Mouse (Mus musculus) bone marrow, adult 2 months (tissue): ENCODE results near the gene Gata2. TPM values are rescaled to one million over a fixed set of nuclear protein-coding genes. Genes with fewer than 3 reads are reported as not detected.

Experiments
- H3K27ac ChIP-seq: fragments of 200-500 bp; 2 replicates; pipeline ENCODE4 v1.5.1; 2012; ENCODE audit warnings: low read depth, mild to moderate bottlenecking, control low read depth, inconsistent platforms, low read length; ENCODE audit not compliant: control insufficient read depth, poor library complexity, insufficient read depth
- H3K4me1 ChIP-seq: fragments of 200-500 bp; 2 replicates; pipeline ENCODE4 v1.6.1; 2011; ENCODE audit warnings: low read length; ENCODE audit not compliant: control insufficient read depth, insufficient read depth
- H3K4me3 ChIP-seq: fragments of 200-500 bp; replicated peaks from 2 replicates; pipeline ENCODE3; 2011; ENCODE audit warnings: mild to moderate bottlenecking, low read depth, low read length, control low read depth; ENCODE audit not compliant: control insufficient read depth
- CTCF ChIP-seq: fragments of 200-500 bp; IDR thresholded peaks from 2 replicates; pipeline ENCODE4 v1.5.1; 2011; ENCODE audit warnings: low read length, control low read depth; ENCODE audit not compliant: control insufficient read depth, insufficient read depth
- POLR2A ChIP-seq: fragments of 200-500 bp; IDR thresholded peaks from 2 replicates; pipeline ENCODE4 v1.6.1; 2011; ENCODE audit warnings: low read depth, mild to moderate bottlenecking, control low read depth, low read length, borderline replicate concordance; ENCODE audit not compliant: control insufficient read depth
- WGBS: fragments of 180-500 bp; shearing (Covaris S2); methylation state at CpG from one replicate; pipeline ENCODE4 v1.1.7; 2018; 5-methylcytosine and 5-hydroxymethylcytosine counted together
- polyA plus RNA-seq: library from polyadenylated mRNA; stranded (reverse); fragments of >200 nt; gene quantifications from 2 replicates; pipeline ENCODE4 v1.2.4, GENCODE M21; 2011; ENCODE audit warnings: low replicate concordance; ENCODE audit not compliant: missing spikeins, insufficient read depth, insufficient read length

The Gata2 gene
- polyA plus RNA-seq, 1 experiment: 10.4 TPM

- 57% methylated on average over 10 of the region's 10 CpGs for WGBS
- TF ChIP-seq POLR2A (no peak), CTCF (no peak)
- H3K4me1 ChIP-seq: no peaks in the 10 kb centered on the region; the same call in 1 of the 2 replicates
- H3K4me3 ChIP-seq: no peak overlapping the region
- H3K27ac ChIP-seq: no peak overlapping the region
These were observed 10.2 kb downstream of the Gata2 start for GRCm38 (mm10) chr6:88203791-88204405.

GRCm38 (mm10) chr6:88204531-88205385, 11.1 kb downstream of the Gata2 start:
- TF ChIP-seq POLR2A (no peak), CTCF (no peak)

GRCm38 (mm10) chr6:88205386-88205700, 11.7 kb downstream of the Gata2 start:
- H3K4me1 ChIP-seq: no peaks in the 10 kb centered on the region; the same call in 1 of the 2 replicates
- WGBS: 71% methylated on average over 7 of the region's 7 CpGs

More at GRCm38 (mm10) chr6:88204531-88205385, 11.1 kb downstream of the Gata2 start:
- no peak overlapping the region for H3K4me3 ChIP-seq
- H3K27ac ChIP-seq: no peak overlapping the region
- H3K4me1 ChIP-seq: no peaks in the 10 kb centered on the region; the same call in 1 of the 2 replicates
- WGBS: 80% methylated on average over 25 of the region's 25 CpGs

GRCm38 (mm10) chr6:88205937-88206336, 12.2 kb downstream of the Gata2 start:
- H3K4me3 ChIP-seq: no peak overlapping the region
- no peaks in the 10 kb centered on the region; the same call in 1 of the 2 replicates for H3K4me1 ChIP-seq
- H3K27ac ChIP-seq: no peak overlapping the region
- 78% methylated on average over 9 of the region's 9 CpGs for WGBS
- no peak for TF ChIP-seq POLR2A
- no peak for TF ChIP-seq CTCF

More at GRCm38 (mm10) chr6:88205386-88205700, 11.7 kb downstream of the Gata2 start:
- Histone ChIP-seq H3K27ac (no peak overlapping the region), H3K4me3 (no peak overlapping the region)
- TF ChIP-seq POLR2A (no peak), CTCF (no peak)

GRCm38 (mm10) chr6:88206566-88206965, 12.9 kb downstream of the Gata2 start:
- Histone ChIP-seq H3K4me3 (no peak overlapping the region), H3K27ac (no peak overlapping the region), H3K4me1 (no peaks in the 10 kb centered on the region; the same call in 1 of the 2 replicates)
- TF ChIP-seq POLR2A (no peak), CTCF (no peak)
- WGBS: 30% methylated on average over 7 of the region's 7 CpGs

GRCm38 (mm10) chr6:88207403-88208033, 13.8 kb downstream of the Gata2 start:
- H3K4me1 ChIP-seq: no peaks in the 10 kb centered on the region; the same call in 1 of the 2 replicates
- no peak overlapping the region for H3K27ac ChIP-seq
- TF ChIP-seq CTCF (no peak), POLR2A (no peak)
- H3K4me3 ChIP-seq: no peak overlapping the region
- WGBS: 78% methylated on average over 10 of the region's 10 CpGs

GRCm38 (mm10) chr6:88208321-88208720, 14.6 kb downstream of the Gata2 start:
- WGBS: 82% methylated on average over 3 of the region's 3 CpGs

GRCm38 (mm10) chr6:88209453-88209852, 15.8 kb downstream of the Gata2 start:
- Histone ChIP-seq H3K4me3 (no peak overlapping the region), H3K4me1 (no peaks in the 10 kb centered on the region; the same call in 1 of the 2 replicates), H3K27ac (no peak overlapping the region)
- TF ChIP-seq POLR2A (no peak), CTCF (no peak)
- WGBS: 63% methylated on average over 5 of the region's 5 CpGs

More at GRCm38 (mm10) chr6:88208321-88208720, 14.6 kb downstream of the Gata2 start:
- no peak for TF ChIP-seq POLR2A
- no peak for TF ChIP-seq CTCF
- Histone ChIP-seq H3K4me3 (no peak overlapping the region), H3K27ac (no peak overlapping the region), H3K4me1 (no peaks in the 10 kb centered on the region; the same call in 1 of the 2 replicates)
